Mouse (Mus musculus): Measurements from ENCODE around the gene Fam227b. TPM values are rescaled to one million over a fixed set of nuclear protein-coding genes. Genes with fewer than 3 reads are reported as not detected.

The Fam227b gene
- polyA plus RNA-seq, 1 experiment from 2014 or later, result not detected

GRCm38 (mm10) chr2:126015763-126016473 is 135.9 kb downstream of the Fam227b start:
- DNase-seq (ENCODE audit: low spot score) (no peak), ATAC-seq (replicated peaks; ENCODE audit: low FRiP score, low read depth) (no peak)
- Histone ChIP-seq H3K27me3 (ENCODE audit: insufficient read depth, low read length) (no peaks in the 10 kb centered on the region), H3K4me1 (replicated peaks; ENCODE audit: insufficient read depth, low read length) (no peaks in the 10 kb centered on the region), H3K9me3 (replicated peaks; ENCODE audit: low read length) (no peaks in the 10 kb centered on the region), H3K27ac (no peak overlapping the region), H3K4me3 (replicated peaks; ENCODE audit: low read depth, low read length) (no peak overlapping the region), H3K36me3 (ENCODE audit: insufficient read depth, low read length) (no peaks in the 10 kb centered on the region), H3K4me2 (ENCODE audit: low read length) (no peak overlapping the region), H3K9ac (ENCODE audit: low read depth, low read length) (no peak overlapping the region)
- no peak for TF ChIP-seq CTCF (IDR thresholded peaks at IDR 0.05; ENCODE audit: low read depth)
- WGBS, result 51% methylated on average over 3 of the region's 3 CpGs

- 70% methylated on average over 12 of the region's 12 CpGs for WGBS
- no peaks in the 10 kb centered on the region for H3K9me3 ChIP-seq (replicated peaks; ENCODE audit: low read length)
- ATAC-seq (replicated peaks; ENCODE audit: low FRiP score, low read depth) (no peak), DNase-seq (ENCODE audit: low spot score) (no peak)
- no peak overlapping the region for H3K27ac ChIP-seq
- no peaks in the 10 kb centered on the region for H3K27me3 ChIP-seq (ENCODE audit: insufficient read depth, low read length)
- H3K4me2 ChIP-seq (ENCODE audit: low read length), result no peak overlapping the region
- no peak for TF ChIP-seq CTCF (IDR thresholded peaks at IDR 0.05; ENCODE audit: low read depth)
- H3K9ac ChIP-seq (ENCODE audit: low read depth, low read length), result no peak overlapping the region
- no peaks in the 10 kb centered on the region for H3K36me3 ChIP-seq (ENCODE audit: insufficient read depth, low read length)
- H3K4me3 ChIP-seq (replicated peaks; ENCODE audit: low read depth, low read length), result no peak overlapping the region
- H3K4me1 ChIP-seq (replicated peaks; ENCODE audit: insufficient read depth, low read length), result no peaks in the 10 kb centered on the region
Observed at GRCm38 (mm10) chr2:126014989-126015710, 136.7 kb downstream of the Fam227b start.

DNA sequence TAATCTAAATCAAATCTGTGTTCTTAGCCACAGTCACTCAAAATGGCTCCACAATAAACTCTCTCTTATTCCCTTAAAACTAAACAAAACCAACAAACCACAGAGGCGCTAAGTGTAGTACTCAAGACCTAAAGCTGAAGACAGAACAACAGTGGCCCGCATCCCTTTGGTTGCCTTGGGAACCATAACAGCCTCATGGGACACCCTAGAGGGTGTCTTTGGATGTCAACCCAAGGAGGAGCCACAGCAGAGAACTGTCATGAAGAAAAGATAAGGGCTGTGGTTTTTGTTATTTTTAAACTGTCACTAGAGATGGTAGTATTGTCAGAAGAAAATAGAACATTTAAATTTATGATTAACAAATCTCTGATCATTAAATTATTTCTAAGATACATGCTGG is 145.1 kb downstream of the Fam227b start:
- TF ChIP-seq CTCF (IDR thresholded peaks at IDR 0.05; ENCODE audit: low read depth), result no peak
- Histone ChIP-seq H3K27me3 (ENCODE audit: insufficient read depth, low read length) (no peaks in the 10 kb centered on the region), H3K9ac (ENCODE audit: low read depth, low read length) (no peak overlapping the region), H3K36me3 (ENCODE audit: insufficient read depth, low read length) (no peaks in the 10 kb centered on the region), H3K4me1 (replicated peaks; ENCODE audit: insufficient read depth, low read length) (no peaks in the 10 kb centered on the region), H3K4me2 (ENCODE audit: low read length) (no peak overlapping the region), H3K27ac (no peak overlapping the region), H3K9me3 (replicated peaks; ENCODE audit: low read length) (no peaks in the 10 kb centered on the region), H3K4me3 (replicated peaks; ENCODE audit: low read depth, low read length) (no peak overlapping the region)
- WGBS, result 90% methylated on average over 2 of the region's 2 CpGs
- DNase-seq (ENCODE audit: low spot score) (no peak), ATAC-seq (replicated peaks; ENCODE audit: low FRiP score, low read depth) (no peak)

DNA sequence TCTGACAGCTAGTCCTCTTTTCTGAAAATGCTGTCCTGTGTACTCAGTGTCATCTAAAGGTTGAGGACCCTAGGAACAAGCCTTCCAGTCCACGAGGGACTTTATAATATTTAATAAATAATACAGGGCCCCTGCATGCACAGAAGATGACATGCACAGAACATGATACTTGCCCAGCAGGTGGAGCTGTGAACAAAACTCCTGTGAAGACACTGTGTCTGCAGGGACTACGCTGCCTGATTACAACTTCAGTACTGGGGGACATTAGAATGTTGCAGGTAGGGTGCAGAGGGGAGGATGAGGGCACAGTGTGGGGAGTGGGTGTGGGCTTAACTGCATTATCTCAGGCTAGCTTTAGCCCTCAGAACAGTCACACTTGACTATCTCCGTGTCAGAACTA is 145.7 kb downstream of the Fam227b start:
- Histone ChIP-seq H3K9me3 (replicated peaks; ENCODE audit: low read length) (no peaks in the 10 kb centered on the region), H3K4me3 (replicated peaks; ENCODE audit: low read depth, low read length) (no peak overlapping the region), H3K4me2 (ENCODE audit: low read length) (no peak overlapping the region), H3K9ac (ENCODE audit: low read depth, low read length) (no peak overlapping the region), H3K27ac (no peak overlapping the region), H3K4me1 (replicated peaks; ENCODE audit: insufficient read depth, low read length) (no peaks in the 10 kb centered on the region), H3K36me3 (ENCODE audit: insufficient read depth, low read length) (no peaks in the 10 kb centered on the region), H3K27me3 (ENCODE audit: insufficient read depth, low read length) (no peaks in the 10 kb centered on the region)
- peak; percentile 75 for TF ChIP-seq CTCF (IDR thresholded peaks at IDR 0.05; ENCODE audit: low read depth)
- WGBS, result 45% methylated on average over 3 of the region's 3 CpGs
- peak; percentile 52 for DNase-seq (ENCODE audit: low spot score)
- no peak for ATAC-seq (replicated peaks; ENCODE audit: low FRiP score, low read depth)

DNA sequence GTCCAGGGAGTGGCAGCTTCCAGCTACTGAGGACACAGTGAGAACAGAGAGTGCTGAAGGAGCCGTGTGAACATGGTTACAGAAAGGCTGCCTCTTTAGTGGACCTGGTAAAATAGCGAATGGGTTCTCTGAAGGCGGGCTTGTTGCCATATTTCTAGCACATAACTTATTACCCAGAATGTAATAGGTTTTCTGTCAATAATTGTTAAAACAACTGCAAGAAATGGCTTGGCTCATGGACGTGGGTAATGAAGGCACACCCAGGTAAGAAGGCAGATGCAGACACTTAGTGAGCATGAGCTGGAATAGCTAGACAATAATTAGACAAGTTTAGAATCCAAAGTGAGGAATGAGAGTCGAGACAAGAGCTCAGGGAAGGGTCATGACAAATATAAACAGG is 149.5 kb downstream of the Fam227b start:
- ATAC-seq (replicated peaks; ENCODE audit: low FRiP score, low read depth), result no peak
- Histone ChIP-seq H3K27ac (no peak overlapping the region), H3K27me3 (ENCODE audit: insufficient read depth, low read length) (no peaks in the 10 kb centered on the region), H3K36me3 (ENCODE audit: insufficient read depth, low read length) (no peaks in the 10 kb centered on the region), H3K4me2 (ENCODE audit: low read length) (no peak overlapping the region), H3K4me3 (replicated peaks; ENCODE audit: low read depth, low read length) (no peak overlapping the region), H3K9ac (ENCODE audit: low read depth, low read length) (no peak overlapping the region), H3K9me3 (replicated peaks; ENCODE audit: low read length) (no peaks in the 10 kb centered on the region), H3K4me1 (replicated peaks; ENCODE audit: insufficient read depth, low read length) (no peaks in the 10 kb centered on the region)
- no peak for DNase-seq (ENCODE audit: low spot score)
- WGBS, result 68% methylated on average over 5 of the region's 5 CpGs
- TF ChIP-seq CTCF (IDR thresholded peaks at IDR 0.05; ENCODE audit: low read depth), result no peak

- no peak for ATAC-seq (replicated peaks; ENCODE audit: low FRiP score, low read depth)
- 36% methylated on average over 5 of the region's 5 CpGs for WGBS
- no peaks in the 10 kb centered on the region for H3K9me3 ChIP-seq (replicated peaks; ENCODE audit: low read length)
Observed at GRCm38 (mm10) chr2:125975808-125976345, 175.9 kb downstream of the Fam227b start.

More at GRCm38 (mm10) chr2:125975808-125976345, 175.9 kb downstream of the Fam227b start:
- no peak for TF ChIP-seq CTCF (IDR thresholded peaks at IDR 0.05; ENCODE audit: low read depth)
- no peak overlapping the region for H3K4me2 ChIP-seq (ENCODE audit: low read length)
- DNase-seq (ENCODE audit: low spot score), result no peak
- H3K27ac ChIP-seq, result no peak overlapping the region
- H3K4me1 ChIP-seq (replicated peaks; ENCODE audit: insufficient read depth, low read length), result peaks cover 10% of the 10 kb centered on the region; the same call in 1 of the 2 replicates
- H3K4me3 ChIP-seq (replicated peaks; ENCODE audit: low read depth, low read length), result no peak overlapping the region
- H3K27me3 ChIP-seq (ENCODE audit: insufficient read depth, low read length), result no peaks in the 10 kb centered on the region
- H3K36me3 ChIP-seq (ENCODE audit: insufficient read depth, low read length), result peaks cover 13% of the 10 kb centered on the region
- no peak overlapping the region for H3K9ac ChIP-seq (ENCODE audit: low read depth, low read length)
